9 mouse cellular contexts compared by ENCODE assay signal in genomic region chr13:54520221-54520620, GRCm38 (mm10). TPM values are rescaled to one million over a fixed set of nuclear protein-coding genes. Genes with fewer than 3 reads are reported as not detected.
A peak's percentile ranks its signal among the peaks of the same experiment; 100 is the strongest.
DNase-seq lines count a peak whose midpoint lies in the region; ATAC-seq and TF ChIP-seq lines count a peak whose summit lies in the region.
"Had no signal": no experiment of that assay in that cellular context is flagged by ENCODE, and none has a peak within 500 bp of the region (broad histone marks: within the 10 kb centered on the region; RNA-seq: fewer than 3 reads in every experiment).

No protein-coding gene starts in this region.

- no peaks in the 10 kb centered on the region for H3K27me3 ChIP-seq in kidney, adult 2 months (replicated peaks; ENCODE audit: control insufficient read depth, insufficient read depth, low read length)
- H3K27me3 ChIP-seq in kidney, embryonic 16.5 days (ENCODE audit: insufficient read depth, low read length): no peaks in the 10 kb centered on the region
- H3K27me3 ChIP-seq: embryonic facial prominence, embryonic 13.5 days had no signal

- no peak overlapping the region for H3K4me3 ChIP-seq in kidney, adult 2 months (ENCODE audit: insufficient read depth, low read depth, low read length)
- H3K4me3 ChIP-seq in kidney, embryonic 16.5 days (ENCODE audit: low read length): no peak overlapping the region
- H3K4me3 ChIP-seq: embryonic facial prominence, embryonic 13.5 days had no signal

- H3K9ac ChIP-seq in kidney, embryonic 16.5 days (replicated peaks; ENCODE audit: low read length): no peak overlapping the region
- H3K9ac ChIP-seq: embryonic facial prominence, embryonic 13.5 days had no signal

- H3K9me3 ChIP-seq in kidney, embryonic 16.5 days (ENCODE audit: low read length): peaks cover 4% of the 10 kb centered on the region; the same call in 1 of the 2 replicates

- 91% methylated on average over 4 of the region's 4 CpGs for WGBS in kidney, adult 2 months
- WGBS in kidney, embryonic 16.5 days: 92% methylated on average over 4 of the region's 4 CpGs

- no peak for TF ChIP-seq POLR2A in kidney, adult 2 months (IDR thresholded peaks at IDR 0.05; ENCODE audit: low read depth, low read length)

- TF ChIP-seq CTCF in kidney, adult 2 months (conservative IDR thresholded peaks at IDR 0.05; ENCODE audit: insufficient read depth, insufficient read length, low read depth, low read length): peak; percentile 66

- H3K4me1 ChIP-seq in kidney, adult 2 months (ENCODE audit: control insufficient read depth, insufficient read depth, low read length): no peaks in the 10 kb centered on the region
- H3K4me1 ChIP-seq in kidney, embryonic 16.5 days (ENCODE audit: insufficient read depth, low read length): no peaks in the 10 kb centered on the region
- H3K4me1 ChIP-seq: embryonic facial prominence, embryonic 13.5 days had no signal

- DNase-seq in kidney, adult 2 months: peak; percentile 48
- DNase-seq in NIH3T3 (ENCODE audit: low read depth): peak; percentile 16
- peak; percentile 38 to 40 for DNase-seq in spleen, postnatal 36 days (ENCODE audit: low spot score in 2 of 2)
- no peak for DNase-seq in layer of hippocampus, postnatal 14 days (ENCODE audit: low spot score in 2 of 2)
- DNase-seq in cerebellum, adult 8-10 months: no peak
- no peak for DNase-seq in layer of hippocampus, adult 11-12 months (ENCODE audit: low spot score)

- ATAC-seq in kidney, embryonic 16.5 days (ENCODE audit: low FRiP score, low TSS enrichment): no peak
- ATAC-seq in inflammation-experienced regulatory T-cells, adult 6 months: peak; percentile 48

- H3K4me2 ChIP-seq in kidney, embryonic 16.5 days (replicated peaks; ENCODE audit: low read depth, low read length): no peak overlapping the region
- H3K4me2 ChIP-seq: embryonic facial prominence, embryonic 13.5 days had no signal

- no peak overlapping the region for H3K27ac ChIP-seq in kidney, adult 2 months (ENCODE audit: insufficient read depth, low read depth, low read length)
- H3K27ac ChIP-seq in kidney, embryonic 16.5 days (ENCODE audit: low read length): no peak overlapping the region
- H3K27ac ChIP-seq: embryonic facial prominence, embryonic 13.5 days had no signal

- no peaks in the 10 kb centered on the region for H3K36me3 ChIP-seq in kidney, adult 2 months (ENCODE audit: control insufficient read depth, insufficient read depth, low read length)
- H3K36me3 ChIP-seq in kidney, embryonic 16.5 days (ENCODE audit: insufficient read depth, low read length): peaks cover 20% of the 10 kb centered on the region

RNA-seq across cellular contexts. Expression of gene Simc1, which starts 16.6 kb away (rescaled TPM):
- polyA plus RNA-seq in kidney, adult 2 months (2012; rRNA removed): 7.5 and 9.1 TPM in 2 replicates
- polyA plus RNA-seq in kidney, embryonic 16.5 days (2015; fragmentation: Nextera tagmentation; extraction: Ambion mirVana): 11.0 and 14.2 TPM in 2 replicates
- 10 to 100 TPM in 2 of 3 experiments, 1 to 10 TPM in 1; 4.9 to 10.6 (median 10.0) TPM for polyA plus RNA-seq in inflammation-experienced regulatory T-cells, adult 6 months (2017; shearing (Covaris generic))
- total RNA-seq in layer of hippocampus, postnatal 14 days (2021): 10 to 100 TPM; 14.0 to 16.2 TPM

RNA-seq across cellular contexts. Expression of gene 4833439L19Rik, which starts 45.0 kb away (rescaled TPM):
- 701 and 716 TPM in 2 replicates for polyA plus RNA-seq in kidney, adult 2 months (2012; rRNA removed)
- polyA plus RNA-seq in kidney, embryonic 16.5 days (2015; fragmentation: Nextera tagmentation; extraction: Ambion mirVana): 202 and 205 TPM in 2 replicates
- 10 to 100 TPM; 63.9 to 72.0 (median 71.8) TPM for polyA plus RNA-seq in inflammation-experienced regulatory T-cells, adult 6 months (2017; shearing (Covaris generic))
- 100 to 1,000 TPM; 156 to 171 TPM for total RNA-seq in layer of hippocampus, postnatal 14 days (2021)

RNA-seq across cellular contexts. Expression of gene Thoc3, which starts 51.6 kb away (rescaled TPM):
- 20.3 and 28.2 TPM in 2 replicates for polyA plus RNA-seq in kidney, adult 2 months (2012; rRNA removed)
- polyA plus RNA-seq in kidney, embryonic 16.5 days (2015; fragmentation: Nextera tagmentation; extraction: Ambion mirVana): 117 and 118 TPM in 2 replicates
- polyA plus RNA-seq in inflammation-experienced regulatory T-cells, adult 6 months (2017; shearing (Covaris generic)): 10 to 100 TPM; 26.8 to 33.5 (median 32.7) TPM
- 10 to 100 TPM; 37.1 to 44.4 TPM for total RNA-seq in layer of hippocampus, postnatal 14 days (2021)

RNA-seq across cellular contexts. Expression of gene Arl10, which starts 54.6 kb away (rescaled TPM):
- polyA plus RNA-seq in kidney, adult 2 months (2012; rRNA removed): 20.1 and 23.3 TPM in 2 replicates
- polyA plus RNA-seq in kidney, embryonic 16.5 days (2015; fragmentation: Nextera tagmentation; extraction: Ambion mirVana): 31.8 and 37.8 TPM in 2 replicates
- polyA plus RNA-seq in inflammation-experienced regulatory T-cells, adult 6 months (2017; shearing (Covaris generic)): 1 to 10 TPM; 4.2 to 9.1 (median 4.2) TPM
- 10 to 100 TPM; 35.4 to 39.6 TPM for total RNA-seq in layer of hippocampus, postnatal 14 days (2021)

Comparison
In these comparisons a context has a peak if more than half of its experiments do, and no peak if none do; other contexts are left out.
1. DNase-seq: peak in kidney, adult 2 months (single experiment), NIH3T3 (single experiment) and spleen, postnatal 36 days (2 of 2); none in layer of hippocampus, postnatal 14 days (0 of 2), cerebellum, adult 8-10 months (single experiment) and layer of hippocampus, adult 11-12 months (single experiment).